Mouse (Mus musculus) ovary, postnatal 10 days (tissue): ENCODE measurements around the gene Gm49673.
A peak's percentile ranks its signal among the peaks of the same experiment; 100 is the strongest.
"Not testable (repeated sequence)": the region's sequence is repeated elsewhere in the genome, so short reads cannot be mapped to it uniquely, and the experiment has no call there.

Source experiments
- DNase-seq: peaks from one replicate; pipeline ENCODE4 v3.0.0; 2022; ENCODE audit warnings: low spot score

Gm49673 gene

DNA sequence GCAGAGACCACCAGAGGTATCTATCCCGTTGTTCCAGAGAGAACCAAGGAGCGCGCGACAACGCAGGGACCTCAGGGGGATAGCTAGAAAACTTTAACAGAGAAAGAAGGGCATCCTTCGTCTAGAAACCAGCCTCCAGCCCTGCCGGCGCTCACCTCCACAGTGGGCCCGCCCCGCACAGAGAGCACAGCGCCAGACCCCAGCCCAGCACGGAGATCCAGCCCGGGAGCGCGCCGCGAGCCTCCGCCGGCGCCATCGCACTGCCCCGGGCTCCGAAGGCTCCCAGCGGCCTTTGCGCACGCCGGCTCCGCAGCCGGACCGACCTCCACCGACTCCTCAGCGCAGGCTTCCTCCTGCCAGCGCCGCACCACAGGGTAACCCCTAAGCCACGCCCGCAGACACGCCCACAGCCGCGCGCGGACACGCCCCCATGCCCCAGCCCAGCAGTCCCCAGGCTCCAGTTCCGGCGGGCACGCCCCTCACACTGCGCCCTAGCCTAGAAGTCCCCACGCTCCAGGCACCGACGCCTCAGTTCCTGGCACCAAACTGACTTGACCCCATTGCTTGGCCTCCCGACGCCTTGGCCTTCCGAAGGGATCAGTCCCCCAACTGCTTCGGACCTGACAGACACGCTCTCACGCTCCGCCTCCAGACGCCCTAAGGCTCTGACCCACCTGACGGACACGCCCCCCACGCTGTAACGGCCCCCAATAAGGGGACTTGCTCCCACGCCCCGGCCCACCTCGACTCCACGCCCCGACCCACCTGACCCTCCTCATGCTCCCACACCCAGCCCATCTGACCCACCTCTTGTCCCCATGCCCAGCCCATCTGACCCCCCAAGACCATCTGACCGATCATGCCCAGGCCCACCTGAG is at the start of gene Gm49673, which contains the start of gene Rnaset2a:
TSS of gene Gm49673 (minus strand) at position 350 of the 878 bp plus-strand sequence.
TSS of gene Rnaset2a (minus strand) at position 659 of the 878 bp plus-strand sequence.
- not testable (repeated sequence) for DNase-seq

DNA sequence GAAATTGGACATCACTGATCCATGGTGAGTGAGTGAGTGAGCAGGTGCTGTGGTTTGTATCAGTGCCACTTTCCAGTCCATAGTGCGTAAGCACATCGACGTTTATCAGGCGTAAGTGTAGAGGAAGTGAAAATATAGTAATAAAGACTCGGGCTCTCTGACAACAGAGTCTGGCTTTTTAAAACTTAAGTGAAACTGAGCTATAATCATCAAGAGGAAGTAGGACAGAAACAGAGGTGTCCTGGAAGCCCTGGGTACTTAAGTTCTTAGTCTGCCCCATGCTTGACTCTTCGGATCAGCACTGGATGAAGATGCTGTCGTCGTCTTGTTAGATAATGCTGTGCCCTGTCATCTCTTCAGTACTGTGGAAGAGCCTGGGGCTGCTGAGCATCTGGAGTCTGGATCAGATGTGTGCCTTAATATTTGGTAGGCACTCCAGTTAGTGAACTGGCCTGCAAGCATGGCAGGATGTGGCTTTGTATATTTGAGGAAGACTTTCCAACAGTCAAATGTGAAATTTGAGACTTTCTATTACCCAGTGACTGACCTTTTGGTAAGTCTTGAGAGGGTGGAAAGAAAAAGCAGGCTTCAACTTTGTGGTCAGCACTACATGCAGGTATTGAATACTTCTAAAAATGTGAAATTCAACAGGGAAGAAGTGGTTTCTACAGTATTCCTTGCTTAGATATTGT is 48.2 kb upstream of the Gm49673 start:
- no peak for DNase-seq

- no peak for DNase-seq
These were observed 46.1 kb upstream of the Gm49673 start for GRCm38 (mm10) chr17:8193678-8194077.

- DNase-seq, result no peak
These were observed 36.6 kb upstream of the Gm49673 start for GRCm38 (mm10) chr17:8184217-8184616.

GRCm38 (mm10) chr17:8183815-8184214 is 36.2 kb upstream of the Gm49673 start:
- no peak for DNase-seq

- no peak for DNase-seq
These were observed 29.5 kb upstream of the Gm49673 start for GRCm38 (mm10) chr17:8177090-8177489.

- DNase-seq, result no peak
These were observed 23.5 kb upstream of the Gm49673 start for GRCm38 (mm10) chr17:8171081-8171480.

GRCm38 (mm10) chr17:8170331-8170730 is 22.7 kb upstream of the Gm49673 start:
- DNase-seq, result no peak

GRCm38 (mm10) chr17:8167436-8167835 is 19.8 kb upstream of the Gm49673 start:
- not testable (repeated sequence) for DNase-seq

DNA sequence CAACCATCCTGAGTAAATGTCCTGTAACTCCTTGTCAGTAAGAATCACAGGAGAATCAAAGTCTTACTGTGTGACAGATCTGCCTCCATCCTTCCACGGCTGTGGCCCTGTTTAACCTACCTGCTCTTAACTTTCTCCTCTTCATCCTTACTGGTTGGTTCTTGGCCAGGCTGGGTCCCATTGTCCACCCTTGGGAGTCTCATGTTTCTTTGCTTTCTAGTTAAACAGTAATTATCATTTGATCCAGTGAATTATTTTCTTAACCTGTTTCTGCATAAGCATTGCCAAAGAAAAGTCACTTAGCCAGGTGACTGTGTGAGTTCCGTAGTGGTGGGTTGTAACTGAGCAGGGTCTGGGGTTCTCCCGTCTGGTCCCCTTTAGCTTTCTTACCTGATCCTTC is 18.9 kb upstream of the Gm49673 start:
- not testable (repeated sequence) for DNase-seq

DNA sequence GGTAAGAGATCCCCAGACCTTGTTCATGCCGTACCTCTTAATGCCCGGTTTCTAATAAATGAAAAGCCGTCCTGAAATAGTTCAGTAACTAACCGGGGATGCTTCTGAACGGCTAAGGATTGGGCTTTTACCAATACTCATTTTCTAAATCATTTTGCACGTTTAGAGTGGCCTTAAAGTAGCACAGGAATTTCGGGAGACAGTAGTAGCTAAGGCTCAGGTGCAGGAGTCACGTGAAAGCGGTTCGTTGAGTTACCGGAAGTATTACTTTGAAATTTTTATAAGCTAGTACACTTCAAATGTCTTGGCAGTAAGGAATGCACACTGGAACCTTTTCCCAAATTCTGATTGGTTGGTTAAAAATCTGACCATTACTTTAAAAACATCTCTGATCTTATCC is 18.4 kb upstream of the Gm49673 start:
- not testable (repeated sequence) for DNase-seq

DNA sequence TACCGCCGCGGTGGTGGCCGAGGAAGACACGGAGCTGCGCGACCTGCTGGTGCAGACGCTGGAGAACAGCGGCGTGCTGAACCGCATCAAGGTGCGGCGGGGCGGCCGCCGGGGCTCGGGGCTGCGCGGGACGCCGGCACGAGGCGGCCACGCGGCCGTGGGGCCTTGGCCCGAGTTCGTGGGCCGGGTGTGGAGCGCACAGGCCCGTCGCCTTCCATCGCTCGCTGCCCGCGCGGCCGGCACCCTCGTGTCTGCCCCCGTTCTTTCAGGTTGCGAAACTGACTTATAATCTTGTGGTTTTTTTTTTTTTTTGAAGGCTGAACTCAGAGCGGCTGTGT is 18.0 kb upstream of the Gm49673 start:
- DNase-seq, result not testable (repeated sequence)

- peak; percentile 56 for DNase-seq
These were observed 17.4 kb upstream of the Gm49673 start, which contains the start of gene Fgfr1op for GRCm38 (mm10) chr17:8164701-8165607. Fgfr1op (plus strand) TSS chr17:8165501.

DNA sequence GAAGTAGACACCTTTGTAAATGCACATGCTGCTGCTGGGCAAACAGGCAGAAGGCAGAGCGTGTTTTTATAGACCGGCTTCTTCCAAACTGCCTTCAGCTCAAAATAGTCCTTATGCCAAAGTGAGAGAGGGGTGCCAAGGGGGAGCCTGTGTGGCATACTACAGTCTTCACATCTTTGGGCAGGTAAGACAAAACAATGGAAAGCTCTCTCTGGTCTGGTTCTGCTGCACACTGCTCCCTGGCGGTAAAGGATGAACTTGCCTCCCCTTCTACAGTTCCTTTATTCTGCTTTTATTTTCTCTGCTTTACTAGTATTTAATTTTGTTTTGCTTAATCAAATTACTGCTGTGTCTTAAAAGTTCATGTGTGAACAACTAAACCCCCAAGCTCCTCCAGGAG is 13.4 kb upstream of the Gm49673 start:
- not testable (repeated sequence) for DNase-seq

DNA sequence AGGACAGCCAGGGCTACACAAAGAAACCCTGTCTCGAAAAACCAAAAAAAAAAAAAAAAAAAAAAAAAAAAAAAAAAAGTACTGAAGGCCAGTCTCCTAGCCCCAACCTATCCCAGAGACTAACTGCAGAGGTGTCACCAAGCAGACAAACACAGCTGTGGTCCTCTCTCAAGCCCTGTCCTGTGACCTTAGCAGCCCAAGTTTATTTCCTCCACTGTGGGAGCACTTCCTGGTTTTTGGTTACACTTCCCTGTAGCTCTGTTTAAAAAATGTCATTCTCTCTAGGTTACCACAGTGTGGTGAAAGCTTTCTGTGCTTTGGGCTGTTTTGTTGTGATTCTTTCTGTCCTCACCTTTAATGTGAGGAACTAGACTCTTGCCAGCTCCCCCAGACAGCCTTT is 11.0 kb upstream of the Gm49673 start:
- DNase-seq, result not testable (repeated sequence)

GRCm38 (mm10) chr17:8155982-8156381 is 8.4 kb upstream of the Gm49673 start:
- not testable (repeated sequence) for DNase-seq

- not testable (repeated sequence) for DNase-seq
These were observed 7.4 kb upstream of the Gm49673 start for GRCm38 (mm10) chr17:8155010-8155409.

GRCm38 (mm10) chr17:8146931-8147330 is 657 bp downstream of the Gm49673 start:
- DNase-seq, result not testable (repeated sequence)

DNA sequence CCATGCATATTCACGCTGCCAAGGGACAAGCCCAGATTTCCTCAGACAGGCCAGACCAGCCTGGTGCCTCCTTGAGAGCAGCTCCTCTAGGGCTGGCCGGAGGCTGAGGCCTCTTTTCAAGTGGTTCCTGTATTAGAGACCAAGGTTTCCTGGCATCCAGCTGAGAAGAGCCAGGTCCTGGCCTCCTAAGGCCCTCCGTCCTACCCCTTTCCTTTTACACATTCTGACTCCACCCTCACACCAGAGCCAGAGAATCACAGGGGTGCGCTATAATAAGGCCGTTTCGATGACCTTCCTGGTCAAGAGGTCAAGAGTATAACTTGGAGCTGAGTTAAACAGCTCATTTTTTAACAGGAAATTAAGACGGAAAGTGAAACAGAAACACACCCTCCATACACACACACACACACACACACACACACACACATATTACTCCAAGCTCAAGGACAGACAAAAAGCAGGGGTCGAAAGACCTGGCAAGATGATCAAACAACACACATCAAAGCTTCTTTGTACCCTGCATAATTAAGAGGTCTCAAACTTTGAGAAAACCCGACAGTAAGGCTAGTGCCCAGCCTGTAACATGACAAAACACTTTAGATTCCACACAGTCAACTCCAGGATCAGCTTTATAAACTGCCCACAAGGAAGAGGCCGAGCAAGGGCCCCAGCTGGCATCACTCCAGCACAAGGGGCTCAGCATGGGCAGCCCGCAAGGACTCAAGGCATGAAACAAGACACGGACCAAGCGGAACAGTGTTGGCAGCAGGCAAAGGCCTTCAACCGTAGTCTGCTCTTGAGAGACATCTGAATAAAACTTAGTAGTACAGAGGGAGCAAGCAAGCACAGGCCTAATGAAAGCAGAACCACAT is 3.5 kb downstream of the Gm49673 start:
- DNase-seq, result not testable (repeated sequence)

- not testable (repeated sequence) for DNase-seq
These were observed 7.4 kb downstream of the Gm49673 start for GRCm38 (mm10) chr17:8140210-8140609.

DNA sequence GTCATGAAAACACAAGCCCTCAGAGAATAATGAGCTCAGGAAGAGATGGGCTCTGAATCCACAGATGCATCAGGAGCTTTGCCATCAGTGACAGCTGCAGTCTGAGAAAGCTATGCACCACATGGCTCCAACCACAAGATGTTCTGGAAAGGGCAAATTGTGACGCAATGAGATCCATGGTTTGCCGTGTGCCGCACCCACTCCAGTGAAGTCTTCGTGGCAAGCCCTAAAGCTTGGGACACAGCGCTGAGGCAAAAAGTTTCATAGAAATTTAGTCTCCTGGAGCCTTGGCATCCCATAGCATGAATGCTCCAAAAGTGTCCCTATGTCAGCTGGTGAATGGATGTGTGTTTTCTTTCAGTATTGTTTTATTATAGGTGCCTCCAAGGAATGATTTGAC is 9.5 kb downstream of the Gm49673 start:
- DNase-seq, result not testable (repeated sequence)
